Mouse (Mus musculus) cerebellum, adult 2 months (tissue): ENCODE results near the gene Wfdc1.

ENCODE experiments used
- CTCF ChIP-seq: fragments of 200-500 bp; IDR thresholded peaks from 2 replicates; pipeline ENCODE4 v1.5.1; 2011; ENCODE audit warnings: low read depth, mild to moderate bottlenecking, control low read depth, low read length, moderate library complexity, borderline replicate concordance; ENCODE audit not compliant: insufficient read depth
- POLR2A ChIP-seq: fragments of 200-500 bp; IDR thresholded peaks from 2 replicates; pipeline ENCODE4 v1.6.1; 2011; ENCODE audit warnings: low read length, control low read depth, borderline replicate concordance; ENCODE audit not compliant: insufficient read depth

DNA sequence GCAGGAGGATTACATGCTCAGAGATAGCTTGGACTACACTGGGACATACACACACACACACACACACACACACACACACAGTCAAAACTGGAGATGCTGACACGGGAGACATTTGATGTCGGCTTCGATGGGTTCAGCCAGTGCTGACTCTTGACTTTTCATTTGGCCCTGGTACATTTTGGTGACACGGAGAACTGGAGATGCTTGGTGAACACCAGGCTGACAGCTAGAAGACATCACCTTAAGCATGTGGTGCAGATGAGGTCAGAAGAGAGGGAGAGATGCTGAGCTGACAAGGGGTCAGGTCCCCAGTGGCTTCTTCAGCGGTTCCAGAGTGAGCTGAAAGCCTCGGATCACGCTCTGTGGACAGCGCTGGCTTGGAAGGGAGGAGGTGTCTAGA is 43.1 kb upstream of the Wfdc1 start:
- TF ChIP-seq CTCF (no peak), POLR2A (no peak)
